Mouse (Mus musculus): ENCODE results near the gene Srprb. TPM values are rescaled to one million over a fixed set of nuclear protein-coding genes. Genes with fewer than 3 reads are reported as not detected.

The Srprb gene
- polyA plus RNA-seq, 1 experiment from 2014 or later, result 62.1 TPM

DNA sequence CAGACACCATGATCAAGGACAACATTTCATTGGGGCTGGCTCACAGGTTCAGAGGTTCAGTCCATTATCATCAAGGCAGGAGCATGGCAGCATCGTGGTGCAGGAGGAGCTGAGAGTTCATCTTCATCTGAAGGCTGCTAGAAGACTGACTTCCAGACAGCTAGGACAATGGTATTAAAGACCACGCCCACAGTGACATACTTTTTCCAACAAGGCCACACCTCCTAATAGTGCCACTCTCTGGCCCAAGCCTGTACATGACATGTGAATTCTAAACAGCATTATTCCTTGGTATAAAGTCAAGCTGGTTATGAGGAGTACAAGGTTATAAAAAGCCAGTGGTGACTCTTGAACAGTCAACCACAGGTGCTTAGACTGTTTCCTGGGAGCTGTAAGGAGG is 47.4 kb downstream of the Srprb start:
- no peaks in the 10 kb centered on the region for H3K9me3 ChIP-seq
- H3K4me1 ChIP-seq, result 0 out of 2 replicates have a peak, but pooled peaks cover 7% of the 10 kb centered on the region
- no peak overlapping the region for H3K4me3 ChIP-seq
- H3K27me3 ChIP-seq (ENCODE audit: poor library complexity, severe bottlenecking), result no peaks in the 10 kb centered on the region
- WGBS, result 86% methylated on average over 2 of the region's 2 CpGs
- H3K27ac ChIP-seq, result no peak overlapping the region
- H3K36me3 ChIP-seq (replicated peaks), result no peaks in the 10 kb centered on the region; the same call in 1 of the 2 replicates
- no peak for DNase-seq (ENCODE audit: extremely low spot score, low spot score)

DNA sequence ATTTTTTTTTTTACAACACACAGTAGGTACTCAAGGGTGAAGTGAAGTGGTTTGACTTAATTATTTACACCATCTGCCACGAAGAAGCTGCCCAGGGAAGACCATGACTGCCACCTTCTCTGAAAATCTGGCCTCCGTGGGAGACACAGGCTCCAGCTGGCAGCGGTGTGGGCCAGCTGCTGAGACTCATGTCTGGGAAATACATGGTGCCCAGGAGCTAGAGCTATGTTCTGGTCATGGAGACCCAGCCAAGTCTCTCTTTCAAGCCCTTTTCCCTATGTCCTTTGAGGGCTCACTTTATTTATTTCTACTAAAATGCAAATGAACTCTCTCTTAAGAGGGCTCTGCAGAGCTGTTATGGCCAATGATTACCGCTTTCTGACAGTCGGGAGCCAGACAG is 48.7 kb downstream of the Srprb start:
- no peak for DNase-seq (ENCODE audit: extremely low spot score, low spot score)
- H3K27me3 ChIP-seq (ENCODE audit: poor library complexity, severe bottlenecking), result no peaks in the 10 kb centered on the region
- 85% methylated on average over 5 of the region's 5 CpGs for WGBS
- H3K27ac ChIP-seq, result no peak overlapping the region
- H3K36me3 ChIP-seq (replicated peaks), result no peaks in the 10 kb centered on the region; the same call in 1 of the 2 replicates
- H3K9me3 ChIP-seq, result no peaks in the 10 kb centered on the region
- H3K4me1 ChIP-seq, result peaks cover 7% of the 10 kb centered on the region; the same call in 1 of the 2 replicates
- no peak overlapping the region for H3K4me3 ChIP-seq

DNA sequence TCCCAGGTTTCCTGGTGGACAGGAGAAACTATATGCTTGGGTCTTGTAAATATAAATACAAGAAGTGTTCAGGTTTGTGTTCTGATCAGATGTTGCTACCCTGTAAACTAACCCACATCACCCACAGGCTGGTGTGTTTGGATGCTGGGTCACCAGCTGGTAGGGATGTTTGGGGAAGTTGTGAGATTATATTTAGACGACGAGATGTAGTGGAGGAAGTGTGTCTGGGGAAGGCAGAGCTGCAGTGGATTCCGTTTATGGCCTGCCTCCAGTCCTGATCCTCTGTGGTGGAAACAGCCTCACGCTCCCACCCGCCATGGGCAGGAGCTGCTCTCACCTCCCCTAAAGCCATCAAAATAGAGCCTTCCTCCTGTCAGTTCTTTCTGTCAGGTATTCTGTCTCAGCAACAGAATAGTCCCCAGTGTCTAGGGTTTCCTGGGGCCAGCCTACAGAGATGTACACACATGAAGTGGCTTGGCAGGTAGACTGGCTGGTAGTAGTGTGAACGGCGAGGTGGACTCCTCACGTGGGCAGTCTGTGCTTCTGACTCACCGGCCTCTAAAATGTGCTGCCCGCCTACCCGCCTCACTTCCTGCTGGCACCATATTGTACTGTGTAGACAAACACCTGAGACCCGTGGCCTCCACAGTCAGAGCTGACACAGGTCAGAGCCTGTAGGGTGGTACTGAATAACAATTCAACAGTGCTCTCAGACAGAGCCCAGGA is 52.7 kb downstream of the Srprb start:
- H3K4me1 ChIP-seq, result peaks cover 44% of the 10 kb centered on the region
- no peaks in the 10 kb centered on the region for H3K27me3 ChIP-seq (ENCODE audit: poor library complexity, severe bottlenecking)
- no peak overlapping the region for H3K27ac ChIP-seq
- WGBS, result 86% methylated on average over 12 of the region's 12 CpGs
- H3K36me3 ChIP-seq (replicated peaks), result no peaks in the 10 kb centered on the region; the same call in 1 of the 2 replicates
- DNase-seq (ENCODE audit: extremely low spot score, low spot score), result no peak
- no peak overlapping the region for H3K4me3 ChIP-seq
- no peaks in the 10 kb centered on the region for H3K9me3 ChIP-seq

DNA sequence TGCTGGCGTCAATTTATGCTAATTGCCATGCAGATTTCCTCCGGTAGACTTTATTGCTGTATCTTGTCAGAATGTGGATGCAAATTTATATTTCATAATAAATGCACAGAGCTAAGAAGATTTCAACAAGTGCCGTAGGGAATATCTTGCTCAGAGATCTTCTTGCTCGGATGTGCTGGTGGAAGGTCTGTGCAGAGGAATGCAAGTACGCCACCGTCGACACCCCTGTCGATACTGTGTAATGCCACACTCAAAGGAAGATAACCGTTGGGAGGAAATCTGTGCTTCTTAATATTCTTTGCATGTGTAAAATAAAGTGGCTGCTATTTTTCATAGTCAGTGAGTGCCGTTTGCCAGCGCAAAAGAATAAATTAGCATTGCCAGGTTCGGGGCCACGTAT is 54.8 kb downstream of the Srprb start:
- WGBS, result 80% methylated on average over 13 of the region's 13 CpGs
- no peak for DNase-seq (ENCODE audit: extremely low spot score, low spot score)
- H3K36me3 ChIP-seq (replicated peaks), result peaks cover 8% of the 10 kb centered on the region; the same call in 1 of the 2 replicates
- H3K9me3 ChIP-seq, result no peaks in the 10 kb centered on the region
- peak overlapping the region; percentile 75 for H3K27ac ChIP-seq
- no peaks in the 10 kb centered on the region for H3K27me3 ChIP-seq (ENCODE audit: poor library complexity, severe bottlenecking)
- H3K4me1 ChIP-seq, result peaks cover 45% of the 10 kb centered on the region
- no peak overlapping the region for H3K4me3 ChIP-seq

DNA sequence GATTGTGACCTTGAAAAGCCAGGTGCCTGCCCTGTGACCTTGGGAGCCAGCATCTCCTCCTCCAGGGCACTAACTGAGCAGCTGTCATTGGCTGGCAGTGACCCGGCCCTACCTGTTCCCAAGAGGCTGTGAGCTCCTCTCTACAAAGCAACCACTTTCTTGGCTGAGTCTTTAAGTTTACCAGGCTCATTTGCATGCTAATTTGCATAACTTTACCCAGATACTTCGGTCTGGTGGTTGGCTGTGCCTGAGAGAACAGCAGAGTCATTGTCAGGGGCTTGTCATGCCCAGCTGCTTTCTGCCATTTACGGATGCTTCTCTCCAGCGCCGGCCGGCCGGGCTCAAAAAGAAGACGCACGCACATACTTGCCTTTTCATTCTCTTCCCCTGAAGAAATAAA is 55.2 kb downstream of the Srprb start:
- WGBS, result 41% methylated on average over 9 of the region's 9 CpGs
- no peak for DNase-seq (ENCODE audit: extremely low spot score, low spot score)
- Histone ChIP-seq H3K4me3 (no peak overlapping the region), H3K9me3 (no peaks in the 10 kb centered on the region), H3K27ac (peak overlapping the region; percentile 75), H3K27me3 (ENCODE audit: poor library complexity, severe bottlenecking) (no peaks in the 10 kb centered on the region), H3K36me3 (replicated peaks) (peaks cover 8% of the 10 kb centered on the region; the same call in 1 of the 2 replicates), H3K4me1 (peaks cover 45% of the 10 kb centered on the region)

DNA sequence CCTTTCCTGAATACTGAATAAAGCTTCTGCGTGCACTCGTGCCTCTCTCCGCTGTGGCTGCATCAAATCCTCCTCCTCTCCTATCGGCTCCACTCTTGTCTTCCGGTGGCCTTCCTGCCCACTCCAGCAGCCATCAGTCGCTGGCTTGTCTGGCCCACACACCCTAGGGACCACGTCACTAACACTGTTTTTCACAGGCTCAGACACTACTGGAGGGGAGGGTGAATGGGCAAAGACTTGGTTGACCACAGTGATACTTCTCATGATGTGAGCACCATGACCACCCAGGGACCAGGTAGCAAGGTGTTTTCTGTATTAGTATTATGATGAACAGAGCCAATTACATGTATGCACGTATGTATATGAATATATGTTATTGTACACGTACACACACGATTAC is 55.7 kb downstream of the Srprb start:
- H3K9me3 ChIP-seq, result no peaks in the 10 kb centered on the region
- WGBS, result 90% methylated on average over 10 of the region's 10 CpGs
- no peak for DNase-seq (ENCODE audit: extremely low spot score, low spot score)
- H3K36me3 ChIP-seq (replicated peaks), result peaks cover 12% of the 10 kb centered on the region; the same call in 1 of the 2 replicates
- H3K4me1 ChIP-seq, result peaks cover 45% of the 10 kb centered on the region
- H3K27me3 ChIP-seq (ENCODE audit: poor library complexity, severe bottlenecking), result no peaks in the 10 kb centered on the region
- no peak overlapping the region for H3K4me3 ChIP-seq
- H3K27ac ChIP-seq, result peak overlapping the region; percentile 75

DNA sequence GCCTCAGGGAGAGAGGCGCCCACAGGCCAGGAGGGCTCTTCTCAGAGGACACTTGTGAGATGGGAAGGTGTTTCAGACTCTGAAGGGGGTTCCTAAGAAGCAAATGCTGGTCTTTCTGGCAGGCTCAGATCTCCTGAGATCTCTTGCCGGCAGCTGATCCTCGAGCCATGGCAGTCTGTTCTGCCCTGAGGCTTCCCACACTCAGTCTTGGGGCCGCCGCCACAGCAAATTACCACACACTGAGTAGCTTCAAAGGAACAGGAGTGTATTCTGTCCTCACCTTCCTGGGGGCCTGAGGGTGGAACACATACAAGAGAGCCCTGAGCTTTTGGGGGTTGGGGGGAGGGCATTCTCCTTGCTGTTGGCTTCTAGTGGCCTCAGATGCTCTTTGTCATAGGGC is 56.6 kb downstream of the Srprb start:
- Histone ChIP-seq H3K4me1 (peaks cover 45% of the 10 kb centered on the region), H3K36me3 (replicated peaks) (peaks cover 14% of the 10 kb centered on the region; the same call in 1 of the 2 replicates), H3K27ac (peak overlapping the region; percentile 75), H3K27me3 (ENCODE audit: poor library complexity, severe bottlenecking) (no peaks in the 10 kb centered on the region), H3K4me3 (no peak overlapping the region), H3K9me3 (no peaks in the 10 kb centered on the region)
- 53% methylated on average over 5 of the region's 5 CpGs for WGBS
- DNase-seq (ENCODE audit: extremely low spot score, low spot score), result no peak

DNA sequence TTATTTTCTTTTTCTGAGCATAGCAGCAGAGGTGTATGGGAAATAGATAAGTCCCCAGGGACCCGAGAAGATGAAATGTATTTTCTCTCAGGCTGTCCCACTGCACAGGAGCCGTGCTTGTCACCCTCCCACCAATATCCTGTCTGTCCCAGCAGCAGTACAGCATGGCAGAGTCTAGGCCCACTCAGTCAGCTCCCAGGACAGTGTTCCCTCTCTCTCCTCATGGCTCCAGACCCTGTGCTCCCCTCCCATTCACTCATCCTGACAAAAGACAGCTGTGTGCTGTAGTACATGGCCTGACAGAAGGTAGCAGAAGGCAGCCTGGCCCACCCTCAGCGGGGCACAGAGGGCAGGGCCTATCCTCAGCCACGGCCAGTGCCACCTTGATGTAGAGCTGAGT is 58.1 kb downstream of the Srprb start:
- whole genome bisulfite sequencing, result 65% methylated on average over 4 of the region's 4 CpGs
- H3K36me3 ChIP-seq (replicated peaks), result peaks cover 14% of the 10 kb centered on the region; the same call in 1 of the 2 replicates
- H3K4me1 ChIP-seq, result peaks cover 57% of the 10 kb centered on the region
- peak overlapping the region; percentile 44; the same call in 1 of the 2 replicates for H3K27ac ChIP-seq
- H3K9me3 ChIP-seq, result no peaks in the 10 kb centered on the region
- no peak overlapping the region for H3K4me3 ChIP-seq
- H3K27me3 ChIP-seq (ENCODE audit: poor library complexity, severe bottlenecking), result no peaks in the 10 kb centered on the region
- no peak for DNase-seq (ENCODE audit: extremely low spot score, low spot score)

DNA sequence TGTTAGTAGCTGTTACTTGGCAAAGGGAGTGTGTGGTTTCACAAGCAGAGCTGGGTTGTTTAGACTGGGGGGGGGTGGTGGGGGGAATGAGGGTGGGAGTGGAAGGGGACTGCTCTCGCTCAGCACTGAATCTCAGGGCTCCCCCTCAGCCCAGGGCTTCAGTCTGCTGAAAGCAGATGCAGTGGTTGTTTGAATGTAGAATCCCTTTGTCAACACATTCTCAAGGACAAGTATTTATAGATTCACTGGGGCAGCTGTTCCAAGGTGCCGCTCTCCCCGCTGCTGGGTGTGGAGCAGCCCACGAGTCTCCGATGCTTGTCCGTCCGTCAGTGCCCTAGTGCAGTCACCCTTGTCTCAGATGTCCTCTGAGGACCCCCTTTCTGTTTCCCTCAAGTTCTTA is 60.7 kb downstream of the Srprb start:
- 96% methylated on average over 7 of the region's 7 CpGs for WGBS
- no peaks in the 10 kb centered on the region for H3K27me3 ChIP-seq (ENCODE audit: poor library complexity, severe bottlenecking)
- H3K9me3 ChIP-seq, result no peaks in the 10 kb centered on the region
- no peak overlapping the region for H3K4me3 ChIP-seq
- H3K4me1 ChIP-seq, result peaks cover 55% of the 10 kb centered on the region
- no peak for DNase-seq (ENCODE audit: extremely low spot score, low spot score)
- H3K36me3 ChIP-seq (replicated peaks), result peaks cover 14% of the 10 kb centered on the region; the same call in 1 of the 2 replicates
- no peak overlapping the region for H3K27ac ChIP-seq

DNA sequence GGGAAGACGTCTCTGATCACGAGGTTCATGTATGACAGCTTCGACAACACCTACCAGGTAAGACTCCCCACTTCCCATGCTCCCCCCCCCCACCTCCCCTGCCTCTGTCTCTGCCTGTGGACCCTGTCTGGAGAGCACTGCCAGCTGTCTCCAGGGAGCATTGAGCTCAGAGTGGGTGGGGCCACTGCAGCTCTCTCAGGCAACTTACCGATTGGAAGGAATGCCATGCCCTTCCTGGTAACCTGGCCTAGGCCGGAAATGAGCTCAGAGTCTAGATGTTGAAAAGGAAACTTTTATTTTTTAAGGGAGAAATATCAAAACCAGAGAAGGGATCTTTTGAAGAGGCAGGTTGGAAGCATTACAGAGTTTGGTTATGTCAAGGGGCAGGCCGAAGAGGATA is 61.6 kb downstream of the Srprb start:
- Histone ChIP-seq H3K27ac (no peak overlapping the region), H3K27me3 (ENCODE audit: poor library complexity, severe bottlenecking) (no peaks in the 10 kb centered on the region), H3K4me1 (peaks cover 55% of the 10 kb centered on the region), H3K9me3 (no peaks in the 10 kb centered on the region), H3K4me3 (no peak overlapping the region), H3K36me3 (replicated peaks) (peaks cover 14% of the 10 kb centered on the region; the same call in 1 of the 2 replicates)
- DNase-seq (ENCODE audit: extremely low spot score, low spot score), result no peak
- 88% methylated on average over 6 of the region's 6 CpGs for WGBS

DNA sequence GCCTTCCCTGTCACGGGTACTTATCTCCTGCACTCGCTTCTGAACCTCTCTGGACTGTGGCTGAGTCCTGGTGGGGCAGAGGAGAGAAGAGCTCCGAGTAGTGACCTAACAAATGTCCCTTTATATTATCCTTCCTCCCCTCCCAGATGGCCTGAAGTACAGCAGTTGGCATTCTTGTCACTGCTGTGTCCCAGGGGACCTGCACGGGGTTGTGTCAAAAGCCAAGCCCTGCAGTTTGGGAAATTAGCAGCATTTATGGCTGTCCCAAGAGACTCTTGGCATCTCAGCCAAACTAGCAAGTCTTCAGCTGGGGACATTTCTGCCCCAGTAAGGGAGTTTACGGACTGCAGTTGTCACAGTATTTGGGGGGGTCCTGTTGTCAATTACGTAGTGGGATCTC is 62.5 kb downstream of the Srprb start:
- Histone ChIP-seq H3K4me3 (no peak overlapping the region), H3K27ac (0 out of 2 replicates have a peak overlapping the region, but pooled peaks have one; percentile 1), H3K9me3 (no peaks in the 10 kb centered on the region), H3K27me3 (ENCODE audit: poor library complexity, severe bottlenecking) (no peaks in the 10 kb centered on the region), H3K36me3 (replicated peaks) (peaks cover 14% of the 10 kb centered on the region; the same call in 1 of the 2 replicates), H3K4me1 (peaks cover 53% of the 10 kb centered on the region)
- WGBS, result 79% methylated on average over 6 of the region's 6 CpGs
- no peak for DNase-seq (ENCODE audit: extremely low spot score, low spot score)

All from forebrain, embryonic 10.5 days (tissue).